Mouse (Mus musculus) ES-Bruce4 (cell line): Measurements from ENCODE around the gene Nlrp2. TPM values are rescaled to one million over a fixed set of nuclear protein-coding genes. Genes with fewer than 3 reads are reported as not detected.

Experiments used
- H3K27ac ChIP-seq: 2 replicates; pipeline ENCODE4 v1.5.1; 2012; ENCODE audit warnings: low read length, inconsistent platforms; ENCODE audit not compliant: insufficient read depth
- H3K27me3 ChIP-seq: 2 replicates; pipeline ENCODE4 v1.6.1; 2012; ENCODE audit warnings: mild to moderate bottlenecking, low read length, inconsistent platforms; ENCODE audit not compliant: control insufficient read depth, poor library complexity, insufficient read depth, severe bottlenecking
- H3K36me3 ChIP-seq: 2 replicates; pipeline ENCODE4 v1.6.1; 2012; ENCODE audit warnings: inconsistent platforms, mild to moderate bottlenecking, low read length, moderate library complexity; ENCODE audit not compliant: control insufficient read depth, poor library complexity, insufficient read depth, severe bottlenecking
- H3K4me1 ChIP-seq: one replicate; pipeline ENCODE4 v1.8.1; 2011; ENCODE audit warnings: low read length; ENCODE audit not compliant: control insufficient read depth, insufficient read depth
- H3K4me3 ChIP-seq: 2 replicates; pipeline ENCODE4 v1.5.1; 2011; ENCODE audit warnings: low read depth, mild to moderate bottlenecking, low read length
- H3K9ac ChIP-seq: 2 replicates; pipeline ENCODE4 v1.6.1; 2012; ENCODE audit warnings: low read depth, mild to moderate bottlenecking, inconsistent platforms; ENCODE audit not compliant: poor library complexity, severe bottlenecking
- H3K9me3 ChIP-seq: replicated peaks from 2 replicates; pipeline ENCODE4 v1.6.1; 2012; ENCODE audit warnings: mild to moderate bottlenecking, low read length, inconsistent platforms; ENCODE audit not compliant: control insufficient read depth, poor library complexity, insufficient read depth, severe bottlenecking
- CTCF ChIP-seq: IDR thresholded peaks from one replicate; pipeline ENCODE4 v1.8.1; 2011; ENCODE audit warnings: low read depth, low read length
- EP300 ChIP-seq: IDR thresholded peaks from 2 replicates; pipeline ENCODE4 v1.6.1; 2011; ENCODE audit warnings: low read depth, low read length; ENCODE audit not compliant: insufficient read depth
- POLR2A ChIP-seq: IDR thresholded peaks from one replicate; pipeline ENCODE4 v1.8.1; 2011; ENCODE audit warnings: low read length; ENCODE audit not compliant: insufficient read depth
- polyA plus RNA-seq: library from polyadenylated mRNA; stranded (reverse); fragments of >200 nt; gene quantifications from 2 replicates; pipeline ENCODE4 v1.2.4, GENCODE M21; 2011; ENCODE audit warnings: low read depth; ENCODE audit not compliant: missing spikeins, insufficient read depth, insufficient read length

The Nlrp2 gene
- polyA plus RNA-seq, 1 experiment, result not detected

GRCm38 (mm10) chr7:5263051-5263450 lies 87.8 kb downstream of the Nlrp2 start:
- Histone ChIP-seq H3K9me3 (no peaks in the 10 kb centered on the region), H3K27ac (no peak overlapping the region), H3K9ac (no peak overlapping the region), H3K4me3 (no peak overlapping the region), H3K4me1 (no peaks in the 10 kb centered on the region), H3K36me3 (no peaks in the 10 kb centered on the region), H3K27me3 (no peaks in the 10 kb centered on the region)
- TF ChIP-seq POLR2A (no peak), EP300 (no peak), CTCF (no peak)

Other genes starting within 250 kb of the Nlrp2 start
- gene Rfpl4, start 234.1 kb downstream of the Nlrp2 start, polyA plus RNA-seq, result not detected in 2 replicates
- gene Rasl2-9, start 225.1 kb downstream of the Nlrp2 start, polyA plus RNA-seq, result 0.90 and 1.3 TPM in 2 replicates
- 0.06 TPM in 2 replicates for gene Vmn1r55, start 201.4 kb downstream of the Nlrp2 start, polyA plus RNA-seq
- gene Vmn1r56, start 154.3 kb downstream of the Nlrp2 start, polyA plus RNA-seq, result not detected in 2 replicates
- gene Vmn1r57, start 132.5 kb downstream of the Nlrp2 start, polyA plus RNA-seq, result not detected in 2 replicates
- not detected in 2 replicates for gene Gm5065, start 498 bp downstream of the Nlrp2 start, polyA plus RNA-seq
- not detected in 2 replicates for gene Vmn1r58, start 62.4 kb upstream of the Nlrp2 start, polyA plus RNA-seq
- not detected in 2 replicates for gene Vmn1r59, start 105.7 kb upstream of the Nlrp2 start, polyA plus RNA-seq
- not detected in 2 replicates for gene Vmn2r28, start 142.9 kb upstream of the Nlrp2 start, polyA plus RNA-seq
- gene Vmn1r60, start 196.3 kb upstream of the Nlrp2 start, polyA plus RNA-seq, result not detected in 2 replicates